Mouse (Mus musculus): ENCODE measurements around the gene Akain1.

- TF ChIP-seq ZC3H11A (IDR thresholded peaks at IDR 0.05; ENCODE audit: borderline replicate concordance, low read depth, low read length): no peak
- TF ChIP-seq HCFC1 (IDR thresholded peaks at IDR 0.05; ENCODE audit: borderline replicate concordance, insufficient read depth, low read length): no peak
Measured at GRCm38 (mm10) chr17:69396147-69397033, 42.7 kb upstream of the Akain1 start.
